Mouse (Mus musculus): ENCODE data around the gene Ttll4.

DNA sequence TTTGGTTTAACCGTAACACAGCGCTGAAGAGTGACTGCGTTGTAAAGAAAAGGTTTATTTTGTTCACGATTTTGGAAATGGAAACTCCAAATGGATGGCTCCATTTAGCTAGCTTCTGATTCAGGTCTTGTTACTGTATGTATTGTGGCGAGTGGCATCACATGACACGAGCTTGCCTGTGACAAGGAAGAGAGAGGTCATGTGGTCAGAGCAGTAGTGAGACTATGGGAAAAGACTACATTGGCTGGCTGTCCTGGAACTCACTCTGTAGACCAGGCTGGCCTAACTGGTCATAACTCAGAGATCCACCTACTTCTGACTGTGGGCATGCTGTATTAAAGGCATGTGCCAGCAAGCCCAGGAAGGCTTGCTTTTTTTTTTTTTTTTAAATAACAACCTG is 54.3 kb downstream of the Ttll4 start:
- TF ChIP-seq CTCF (IDR thresholded peaks at IDR 0.05; ENCODE audit: control insufficient read depth, insufficient read depth, low read length) (no peak), POLR2A (IDR thresholded peaks at IDR 0.05; ENCODE audit: borderline replicate concordance, control insufficient read depth, low read depth, low read length) (no peak)
